Mouse (Mus musculus) olfactory bulb, adult 2 months (tissue): ENCODE measurements around the gene Tubgcp2.

Experiments
- CTCF ChIP-seq: fragments of 200-500 bp; IDR thresholded peaks from 2 replicates; pipeline ENCODE4 v1.5.1; 2012; ENCODE audit warnings: low read depth, mild to moderate bottlenecking, low read length, moderate library complexity; ENCODE audit not compliant: insufficient read depth
- POLR2A ChIP-seq: fragments of 200-500 bp; IDR thresholded peaks from 2 replicates; pipeline ENCODE4 v1.6.1; 2012; ENCODE audit warnings: mild to moderate bottlenecking, low read depth, low read length, moderate library complexity; ENCODE audit not compliant: insufficient read depth

GRCm38 (mm10) chr7:139972923-139973331 is 63.5 kb downstream of the Tubgcp2 start:
- TF ChIP-seq CTCF (no peak), POLR2A (no peak)
